Mouse (Mus musculus): ENCODE results near the gene Wnt10a. TPM values are rescaled to one million over a fixed set of nuclear protein-coding genes. Genes with fewer than 3 reads are reported as not detected.

Gene Wnt10a
- total and polyA plus RNA-seq, 3 experiments: not detected

DNA sequence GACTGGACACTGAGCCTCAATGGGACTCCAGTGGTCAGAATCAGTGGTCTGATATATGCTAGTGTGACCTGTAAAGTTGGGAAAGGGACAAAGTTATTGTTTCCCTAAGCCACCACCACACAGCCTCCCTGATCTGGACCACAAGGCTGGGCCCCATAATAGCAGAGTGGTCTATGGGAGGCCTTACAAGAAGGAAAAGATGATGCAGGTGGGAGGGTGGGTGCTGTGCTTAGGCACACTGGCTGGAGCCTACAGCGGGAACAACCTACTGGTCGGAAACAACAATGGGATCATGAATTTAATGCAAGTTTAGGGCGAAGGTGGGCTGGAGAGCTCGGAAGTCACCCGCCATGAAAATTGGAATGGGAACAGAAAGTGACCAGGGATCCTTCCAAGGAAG lies 14.5 kb downstream of the Wnt10a start:
- Histone ChIP-seq H3K27ac (no peak overlapping the region), H3K4me1 (ENCODE audit: control insufficient read depth, insufficient read depth, low read length) (peaks cover 1% of the 10 kb centered on the region; the same call in 1 of the 2 replicates), H3K79me2 (replicated peaks; ENCODE audit: control insufficient read depth, insufficient read depth, low read length) (no peaks in the 10 kb centered on the region), H3K9ac (ENCODE audit: low read depth, low read length) (no peak overlapping the region), H3K36me3 (ENCODE audit: control insufficient read depth, insufficient read depth, low read length) (no peaks in the 10 kb centered on the region), H3K27me3 (ENCODE audit: control insufficient read depth, insufficient read depth, low read length) (peaks cover 17% of the 10 kb centered on the region), H3K4me3 (no peak overlapping the region)
- intact Hi-C loops (cut with DNase I): no loop called here
- WGBS: 33% methylated on average over 5 of the region's 5 CpGs
- TF ChIP-seq CTCF (IDR thresholded peaks at IDR 0.05): no peak
- TF ChIP-seq POLR2A (IDR thresholded peaks at IDR 0.05; ENCODE audit: insufficient read depth, low read depth, low read length): no peak
- TF ChIP-seq EP300 (IDR thresholded peaks at IDR 0.05; ENCODE audit: insufficient read depth, low read depth, low read length): no peak
- no peak for DNase-seq

DNA sequence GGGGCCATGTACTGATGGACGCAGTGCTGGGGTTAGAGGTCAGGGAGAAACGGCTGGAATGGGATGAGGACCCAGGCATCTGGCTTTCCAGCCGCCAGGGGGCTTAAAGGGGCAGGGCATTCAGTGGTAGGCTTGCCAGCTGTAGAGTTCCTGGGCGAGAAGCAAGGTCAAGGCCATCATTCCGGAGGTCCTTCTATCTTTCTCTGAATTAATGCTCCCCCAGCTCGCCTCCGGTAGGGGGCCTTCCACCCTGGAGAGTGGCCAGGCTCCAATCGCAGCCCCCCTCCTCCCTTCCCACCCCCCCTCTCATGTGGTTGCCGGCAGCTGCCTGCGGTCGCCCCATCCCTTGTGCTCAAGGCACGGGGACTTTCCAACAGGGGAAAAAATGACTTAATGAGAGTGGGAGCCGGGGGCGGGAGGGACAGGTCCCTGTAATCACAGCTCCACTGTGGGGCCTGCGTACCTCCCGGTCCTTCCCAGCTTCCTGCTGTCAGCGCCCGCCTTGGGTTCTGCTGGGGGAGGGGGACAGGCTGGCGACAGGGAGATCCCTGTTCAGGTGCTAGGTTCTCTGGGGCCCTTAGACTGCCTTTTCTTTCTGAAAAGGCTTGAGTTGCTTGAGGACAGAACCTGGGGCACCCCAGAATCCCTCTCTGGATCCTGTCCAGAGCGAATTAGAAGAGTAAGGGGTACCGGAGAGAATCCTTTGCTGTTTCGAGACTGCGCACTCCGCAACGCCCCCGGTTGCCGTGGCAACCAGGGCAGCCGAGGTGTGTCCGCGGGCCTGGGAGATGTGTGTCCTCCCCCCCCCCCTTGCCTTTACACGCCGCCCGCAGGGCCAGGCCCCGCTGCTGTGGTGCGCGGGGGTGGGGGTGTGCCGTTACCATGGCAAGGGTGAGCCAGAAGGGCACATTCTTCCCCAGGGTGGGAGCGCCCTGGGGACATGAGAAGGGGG lies 15.3 kb downstream of the Wnt10a start:
- intact Hi-C loops (cut with DNase I): loop anchor here (1.0 kb wide), 1 partner anchor 18 kb away; no protein-coding TSS in a partner anchor

DNA sequence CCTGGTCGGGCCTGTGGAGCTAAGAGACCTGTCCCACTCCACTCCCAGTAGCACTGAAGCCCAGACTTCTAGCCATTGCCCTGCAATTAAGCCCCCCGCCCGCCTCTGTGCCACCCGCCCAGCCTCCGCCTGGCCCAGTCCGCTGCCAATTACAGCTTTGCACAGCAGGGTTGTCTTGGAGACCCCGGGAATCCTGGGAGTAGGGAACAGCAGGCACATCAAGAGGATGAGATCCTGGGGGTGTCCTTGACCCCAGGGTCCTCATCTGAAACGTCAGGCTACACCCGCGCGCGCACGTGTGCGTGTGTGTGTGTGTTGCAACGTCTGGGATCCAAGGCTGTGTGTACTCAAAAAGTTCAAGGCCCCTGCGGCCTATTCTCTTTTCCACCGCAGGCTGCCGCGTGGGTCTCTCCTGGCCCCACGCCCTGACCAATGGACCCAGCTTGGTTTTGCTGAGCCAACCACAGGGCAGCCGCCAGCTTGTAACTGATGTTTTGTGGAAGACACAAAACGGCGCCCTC lies 16.3 kb downstream of the Wnt10a start:
- peaks cover 17% of the 10 kb centered on the region for H3K27me3 ChIP-seq (ENCODE audit: control insufficient read depth, insufficient read depth, low read length)
- H3K36me3 ChIP-seq (ENCODE audit: control insufficient read depth, insufficient read depth, low read length): no peaks in the 10 kb centered on the region
- no peak overlapping the region for H3K4me3 ChIP-seq
- peaks cover 1% of the 10 kb centered on the region; the same call in 1 of the 2 replicates for H3K4me1 ChIP-seq (ENCODE audit: control insufficient read depth, insufficient read depth, low read length)
- intact Hi-C loops (cut with DNase I): loop anchor here (1.0 kb wide), 1 partner anchor 19 kb away; no protein-coding TSS in a partner anchor
- no peak for DNase-seq
- no peak for TF ChIP-seq POLR2A (IDR thresholded peaks at IDR 0.05; ENCODE audit: insufficient read depth, low read depth, low read length)
- TF ChIP-seq CTCF (IDR thresholded peaks at IDR 0.05): no peak
- no peak for TF ChIP-seq EP300 (IDR thresholded peaks at IDR 0.05; ENCODE audit: insufficient read depth, low read depth, low read length)
- H3K9ac ChIP-seq (ENCODE audit: low read depth, low read length): no peak overlapping the region
- H3K27ac ChIP-seq: no peak overlapping the region
- H3K79me2 ChIP-seq (replicated peaks; ENCODE audit: control insufficient read depth, insufficient read depth, low read length): no peaks in the 10 kb centered on the region
- WGBS: 17% methylated on average over 23 of the region's 23 CpGs

More for the DNA sequence above, 15.3 kb downstream of the Wnt10a start:
- no peak for DNase-seq
- Histone ChIP-seq H3K79me2 (replicated peaks; ENCODE audit: control insufficient read depth, insufficient read depth, low read length) (no peaks in the 10 kb centered on the region), H3K4me3 (no peak overlapping the region), H3K27ac (no peak overlapping the region), H3K36me3 (ENCODE audit: control insufficient read depth, insufficient read depth, low read length) (no peaks in the 10 kb centered on the region), H3K4me1 (ENCODE audit: control insufficient read depth, insufficient read depth, low read length) (peaks cover 1% of the 10 kb centered on the region; the same call in 1 of the 2 replicates), H3K9ac (ENCODE audit: low read depth, low read length) (no peak overlapping the region), H3K27me3 (ENCODE audit: control insufficient read depth, insufficient read depth, low read length) (peaks cover 17% of the 10 kb centered on the region)
- 2% methylated on average over 38 of the region's 38 CpGs for WGBS
- TF ChIP-seq EP300 (IDR thresholded peaks at IDR 0.05; ENCODE audit: insufficient read depth, low read depth, low read length) (no peak), POLR2A (IDR thresholded peaks at IDR 0.05; ENCODE audit: insufficient read depth, low read depth, low read length) (no peak), CTCF (IDR thresholded peaks at IDR 0.05) (peak; percentile 34)

DNA sequence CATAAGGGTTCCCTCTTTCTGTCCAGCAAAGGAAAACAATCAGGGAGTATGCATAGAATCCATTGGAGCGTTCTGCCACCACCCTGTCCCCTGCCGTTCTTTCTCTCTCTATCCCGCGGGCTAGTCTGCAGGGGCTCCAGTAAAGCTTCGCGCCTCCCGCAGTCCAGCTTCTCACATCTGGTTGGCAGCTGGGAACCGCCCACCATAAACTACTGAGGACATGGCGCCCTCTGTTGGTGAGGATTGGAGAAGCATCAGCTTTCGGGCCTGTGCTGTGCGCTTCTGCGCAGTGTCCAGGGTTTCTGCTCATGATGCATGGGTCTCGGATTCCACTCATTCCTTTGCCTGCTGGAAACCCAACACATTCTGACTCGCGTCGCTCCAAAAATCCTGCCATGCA lies 16.8 kb downstream of the Wnt10a start:
- DNase-seq: peak; percentile 87 to 92
- TF ChIP-seq EP300 (IDR thresholded peaks at IDR 0.05; ENCODE audit: insufficient read depth, low read depth, low read length): peak; percentile 73
- no peak for TF ChIP-seq POLR2A (IDR thresholded peaks at IDR 0.05; ENCODE audit: insufficient read depth, low read depth, low read length)
- TF ChIP-seq CTCF (IDR thresholded peaks at IDR 0.05): peak; percentile 94; the same call in 1 of the 2 replicates
- Histone ChIP-seq H3K9ac (ENCODE audit: low read depth, low read length) (no peak overlapping the region), H3K27me3 (ENCODE audit: control insufficient read depth, insufficient read depth, low read length) (peaks cover 15% of the 10 kb centered on the region), H3K36me3 (ENCODE audit: control insufficient read depth, insufficient read depth, low read length) (no peaks in the 10 kb centered on the region), H3K4me1 (ENCODE audit: control insufficient read depth, insufficient read depth, low read length) (no peaks in the 10 kb centered on the region; the same call in 1 of the 2 replicates), H3K79me2 (replicated peaks; ENCODE audit: control insufficient read depth, insufficient read depth, low read length) (no peaks in the 10 kb centered on the region), H3K4me3 (no peak overlapping the region), H3K27ac (no peak overlapping the region)
- under 1% methylated on average over 16 of the region's 16 CpGs for WGBS
- intact Hi-C loops (cut with DNase I): no loop called here

DNA sequence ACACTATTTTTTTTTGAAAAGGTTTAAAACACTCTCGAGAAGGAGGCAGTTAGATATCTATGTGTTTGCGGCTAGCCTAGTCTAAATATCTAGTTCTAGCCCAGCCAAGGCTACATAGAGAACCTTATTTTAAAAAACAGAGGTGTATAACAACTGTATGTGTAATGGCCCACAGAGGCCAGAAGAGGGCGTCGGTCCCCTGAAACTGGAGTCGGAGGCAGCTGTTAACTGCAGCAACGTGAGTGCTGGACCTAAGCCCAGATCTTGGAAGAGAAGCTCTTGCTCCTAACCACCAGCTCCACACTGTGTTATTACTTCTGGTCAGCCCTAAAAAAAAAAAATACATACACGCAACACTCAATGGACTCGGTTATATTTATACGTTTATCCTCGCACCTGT lies 17.7 kb downstream of the Wnt10a start:
- Histone ChIP-seq H3K4me1 (ENCODE audit: control insufficient read depth, insufficient read depth, low read length) (no peaks in the 10 kb centered on the region), H3K27me3 (ENCODE audit: control insufficient read depth, insufficient read depth, low read length) (peaks cover 10% of the 10 kb centered on the region), H3K36me3 (ENCODE audit: control insufficient read depth, insufficient read depth, low read length) (no peaks in the 10 kb centered on the region), H3K79me2 (replicated peaks; ENCODE audit: control insufficient read depth, insufficient read depth, low read length) (no peaks in the 10 kb centered on the region), H3K27ac (no peak overlapping the region), H3K9ac (ENCODE audit: low read depth, low read length) (no peak overlapping the region), H3K4me3 (no peak overlapping the region)
- 54% methylated on average over 10 of the region's 10 CpGs for WGBS
- TF ChIP-seq EP300 (IDR thresholded peaks at IDR 0.05; ENCODE audit: insufficient read depth, low read depth, low read length) (no peak), CTCF (IDR thresholded peaks at IDR 0.05) (0 out of 2 replicates have a peak, but pooled peaks have one; percentile 8)
- DNase-seq: no peak
- intact Hi-C loops (cut with DNase I): no loop called here

All from heart, adult 2 months (tissue).